Comparison of ENCODE assay signal across 9 mouse cellular contexts in genomic region chr6:72899201-72899780, GRCm38 (mm10). TPM values are rescaled to one million over a fixed set of nuclear protein-coding genes. Genes with fewer than 3 reads are reported as not detected.
DNase-seq lines count a peak whose midpoint lies in the region; ATAC-seq and TF ChIP-seq lines count a peak whose summit lies in the region.
"Had no signal": no experiment of that assay in that cellular context is flagged by ENCODE, and none has a peak within 500 bp of the region (broad histone marks: within the 10 kb centered on the region; RNA-seq: fewer than 3 reads in every experiment).

No protein-coding gene starts in this region.

- H3K4me3 ChIP-seq in brown adipose tissue, adult 24 weeks (ENCODE audit: insufficient read depth, low read depth, low read length) = peak overlapping the region; percentile 85
- H3K4me3 ChIP-seq in intestine, embryonic 15.5 days (replicated peaks) = peak overlapping the region; percentile 99
- peak overlapping the region; percentile 77 to 78 for H3K4me3 ChIP-seq in liver, embryonic 14.5 days (ENCODE audit: insufficient read depth in 1 of 2, low read depth in 2 of 2, low read length in 2 of 2)
- peak overlapping the region; percentile 97 for H3K4me3 ChIP-seq in neural tube, embryonic 11.5 days (ENCODE audit: low read depth, low read length)
- H3K4me3 ChIP-seq in thymus, adult 2 months (ENCODE audit: control insufficient read depth, insufficient read depth, low read length) = peak overlapping the region; percentile 61

- peak; percentile 74 for ATAC-seq in intestine, embryonic 15.5 days
- peak; percentile 83 for ATAC-seq in liver, embryonic 14.5 days (ENCODE audit: insufficient read depth)
- ATAC-seq in neural tube, embryonic 11.5 days (ENCODE audit: insufficient read depth, low FRiP score, low TSS enrichment) = peak; percentile 63

- no peak for TF ChIP-seq EP300 in liver, embryonic 14.5 days (IDR thresholded peaks at IDR 0.05; ENCODE audit: low read depth)

- DNase-seq in kidney, adult 11 months = peak; percentile 71
- no peak for DNase-seq in kidney, postnatal 14 days
- peak; percentile 76 for DNase-seq in gastrocnemius, postnatal 10 days
- peak in 2 of 3 experiments; percentile 53 to 58 for DNase-seq in liver, embryonic 14.5 days (ENCODE audit: low read depth in 3 of 3, low spot score in 3 of 3)
- DNase-seq in neural tube, embryonic 11.5 days (ENCODE audit: low spot score) = peak; percentile 71
- peak; percentile 63 for DNase-seq in thymus, adult 2 months

- WGBS in intestine, embryonic 15.5 days = 1% methylated on average over 52 of the region's 85 CpGs
- WGBS in liver, embryonic 14.5 days (ENCODE audit: insufficient replicate concordance) = under 1% methylated on average over 44 of the region's 85 CpGs
- under 1% methylated on average over 58 of the region's 85 CpGs for whole genome bisulfite sequencing in neural tube, embryonic 11.5 days
- WGBS in thymus, adult 2 months = 1% methylated on average over 82 of the region's 85 CpGs

- no peak for TF ChIP-seq POLR2A in thymus, adult 2 months (IDR thresholded peaks at IDR 0.05; ENCODE audit: control insufficient read depth, extremely low read depth, insufficient read depth, low read length, poor library complexity)

- H3K9me3 ChIP-seq in intestine, embryonic 15.5 days = no peaks in the 10 kb centered on the region
- H3K9me3 ChIP-seq in liver, embryonic 14.5 days (ENCODE audit: control insufficient read depth, low read length) = no peaks in the 10 kb centered on the region
- H3K9me3 ChIP-seq in neural tube, embryonic 11.5 days (ENCODE audit: control insufficient read depth, low read length) = no peaks in the 10 kb centered on the region

- TF ChIP-seq CTCF in liver, embryonic 14.5 days (IDR thresholded peaks at IDR 0.05; ENCODE audit: low read depth) = no peak
- TF ChIP-seq CTCF in thymus, adult 2 months (IDR thresholded peaks at IDR 0.05; ENCODE audit: borderline replicate concordance, control insufficient read depth, extremely low read depth, insufficient read depth, low read length, poor library complexity) = no peak

- H3K27me3 ChIP-seq in intestine, embryonic 15.5 days (replicated peaks) = no peaks in the 10 kb centered on the region
- no peaks in the 10 kb centered on the region for H3K27me3 ChIP-seq in liver, embryonic 14.5 days (ENCODE audit: control insufficient read depth, insufficient read depth, low read length)
- no peaks in the 10 kb centered on the region for H3K27me3 ChIP-seq in neural tube, embryonic 11.5 days (ENCODE audit: control insufficient read depth, insufficient read depth, low read length)
- no peaks in the 10 kb centered on the region for H3K27me3 ChIP-seq in thymus, adult 2 months (ENCODE audit: control insufficient read depth, insufficient read depth, low read length)

- H3K4me1 ChIP-seq in brown adipose tissue, adult 24 weeks (ENCODE audit: control insufficient read depth, insufficient read depth, insufficient read length, low read length) = peaks cover 21% of the 10 kb centered on the region
- H3K4me1 ChIP-seq in intestine, embryonic 15.5 days (replicated peaks) = peaks cover 6% of the 10 kb centered on the region; the same call in 1 of the 2 replicates
- H3K4me1 ChIP-seq in liver, embryonic 14.5 days (replicated peaks; ENCODE audit: control insufficient read depth in 2 of 2, insufficient read depth in 2 of 2, low read length in 1 of 2) = peaks cover 7 to 16% of the 10 kb centered on the region in 2 experiments
- peaks cover 7% of the 10 kb centered on the region; the same call in 1 of the 2 replicates for H3K4me1 ChIP-seq in neural tube, embryonic 11.5 days (ENCODE audit: control insufficient read depth, insufficient read depth, low read length)
- H3K4me1 ChIP-seq in thymus, adult 2 months (replicated peaks; ENCODE audit: control insufficient read depth, insufficient read depth, low read length) = peaks cover 4% of the 10 kb centered on the region; the same call in 1 of the 2 replicates

- H3K4me2 ChIP-seq in intestine, embryonic 15.5 days (replicated peaks) = peak overlapping the region; percentile 70
- peak overlapping the region; percentile 92 for H3K4me2 ChIP-seq in liver, embryonic 14.5 days (ENCODE audit: low read depth)
- peak overlapping the region; percentile 71 for H3K4me2 ChIP-seq in neural tube, embryonic 11.5 days (ENCODE audit: low read depth)

- H3K27ac ChIP-seq in brown adipose tissue, adult 24 weeks (replicated peaks; ENCODE audit: low read depth, low read length) = peak overlapping the region; percentile 76
- peak overlapping the region; percentile 99 for H3K27ac ChIP-seq in intestine, embryonic 15.5 days
- H3K27ac ChIP-seq in liver, embryonic 14.5 days = peak overlapping the region; percentile 88
- H3K27ac ChIP-seq in neural tube, embryonic 11.5 days (ENCODE audit: low read depth, low read length) = peak overlapping the region; percentile 99
- peak overlapping the region; percentile 48; the same call in 1 of the 2 replicates for H3K27ac ChIP-seq in thymus, adult 2 months (ENCODE audit: control insufficient read depth, insufficient read depth, low read length)
- H3K27ac ChIP-seq: macrophage had no signal

- peak overlapping the region; percentile 100 for H3K9ac ChIP-seq in intestine, embryonic 15.5 days
- H3K9ac ChIP-seq in liver, embryonic 14.5 days (replicated peaks) = peak overlapping the region; percentile 85
- H3K9ac ChIP-seq in neural tube, embryonic 11.5 days (ENCODE audit: low read length) = peak overlapping the region; percentile 99

- no peaks in the 10 kb centered on the region for H3K36me3 ChIP-seq in intestine, embryonic 15.5 days
- peaks cover 3% of the 10 kb centered on the region; the same call in 1 of the 2 replicates for H3K36me3 ChIP-seq in liver, embryonic 14.5 days (replicated peaks; ENCODE audit: control insufficient read depth, insufficient read depth, low read depth)
- no peaks in the 10 kb centered on the region for H3K36me3 ChIP-seq in neural tube, embryonic 11.5 days (ENCODE audit: control insufficient read depth, insufficient read depth, low read length)
- H3K36me3 ChIP-seq in thymus, adult 2 months (ENCODE audit: control insufficient read depth, insufficient read depth, low read length) = no peaks in the 10 kb centered on the region

RNA-seq across cellular contexts. Expression of gene Kcmf1, which starts 0.5 kb away (rescaled TPM):
- 114 and 166 TPM in 2 replicates for polyA plus RNA-seq in brown adipose tissue, adult 24 weeks (2012; ENCODE audit: insufficient read depth, insufficient read length, missing spikeins)
- total RNA-seq in gastrocnemius, postnatal 10 days (2021) = 10 to 100 TPM; 84.0 to 87.2 TPM
- 42.2 and 46.4 TPM in 2 replicates for polyA plus RNA-seq in intestine, embryonic 15.5 days (2015; fragmentation: Nextera tagmentation; extraction: Ambion mirVana)
- 23.1 and 27.7 TPM in 2 replicates for polyA plus RNA-seq in liver, embryonic 14.5 days (2012; rRNA removed)
- 29.5 and 34.4 TPM in 2 replicates for polyA plus RNA-seq in liver, embryonic 14.5 days (2014; fragmentation: Nextera tagmentation; extraction: Ambion mirVana)
- 40.0 and 48.6 TPM in 2 replicates for polyA plus RNA-seq in neural tube, embryonic 11.5 days (2014; fragmentation: Nextera tagmentation; extraction: Ambion mirVana)
- polyA plus RNA-seq in thymus, adult 2 months (2012; rRNA removed) = 162 and 190 TPM in 2 replicates

RNA-seq across cellular contexts. Expression of gene Tmsb10, which starts 59.3 kb away (rescaled TPM):
- 76.5 and 141 TPM in 2 replicates for polyA plus RNA-seq in brown adipose tissue, adult 24 weeks (2012; ENCODE audit: insufficient read depth, insufficient read length, missing spikeins)
- total RNA-seq in gastrocnemius, postnatal 10 days (2021) = 100 to 1,000 TPM; 485 to 609 TPM
- 1,739 and 2,151 TPM in 2 replicates for polyA plus RNA-seq in intestine, embryonic 15.5 days (2015; fragmentation: Nextera tagmentation; extraction: Ambion mirVana)
- 27.9 and 131 TPM in 2 replicates for polyA plus RNA-seq in liver, embryonic 14.5 days (2012; rRNA removed)
- polyA plus RNA-seq in liver, embryonic 14.5 days (2014; fragmentation: Nextera tagmentation; extraction: Ambion mirVana) = 185 and 210 TPM in 2 replicates
- 3,130 and 3,517 TPM in 2 replicates for polyA plus RNA-seq in neural tube, embryonic 11.5 days (2014; fragmentation: Nextera tagmentation; extraction: Ambion mirVana)
- 177 and 186 TPM in 2 replicates for polyA plus RNA-seq in thymus, adult 2 months (2012; rRNA removed)

Comparison
In these comparisons a context has a peak if more than half of its experiments do, and no peak if none do; other contexts are left out.
1. H3K27ac ChIP-seq: peak in every context shown above with its lines; median percentile 99 in intestine, embryonic 15.5 days; 99 in neural tube, embryonic 11.5 days; 88 in liver, embryonic 14.5 days; 76 in brown adipose tissue, adult 24 weeks; 48 in thymus, adult 2 months.